Mouse (Mus musculus) liver, embryonic 16.5 days (tissue): Measurements from ENCODE around the gene Plcz1. TPM values are rescaled to one million over a fixed set of nuclear protein-coding genes. Genes with fewer than 3 reads are reported as not detected.

Experiments used
- ATAC-seq: fragments of 200-750 bp; cut with Nextera tagmentation; 2 replicates; pipeline ENCODE4 v1.8.0; 2017; ENCODE audit warnings: low read depth, mild to moderate bottlenecking, moderate number of reproducible peaks, moderate library complexity
- H3K27ac ChIP-seq: fragments of 300-500 bp; sonication (generic); 2 replicates; pipeline ENCODE4 v1.5.1; 2014; ENCODE audit warnings: mild to moderate bottlenecking, low read length
- H3K27me3 ChIP-seq: fragments of 300-500 bp; sonication (generic); 2 replicates; pipeline ENCODE4 v1.6.1; 2014; ENCODE audit warnings: low read depth, low read length, mixed read lengths; ENCODE audit not compliant: control insufficient read depth, insufficient read depth
- H3K36me3 ChIP-seq: fragments of 300-500 bp; sonication (generic); 2 replicates; pipeline ENCODE4 v1.6.1; 2014; ENCODE audit warnings: mild to moderate bottlenecking; ENCODE audit not compliant: control insufficient read depth, insufficient read depth
- H3K4me1 ChIP-seq: fragments of 300-500 bp; sonication (generic); 2 replicates; pipeline ENCODE4 v1.6.1; 2014; ENCODE audit warnings: low read depth, low read length, mixed read lengths; ENCODE audit not compliant: control insufficient read depth
- H3K4me2 ChIP-seq: fragments of 300-500 bp; sonication (generic); 2 replicates; pipeline ENCODE4 v1.6.1; 2014; ENCODE audit warnings: low read depth, low read length, mixed read lengths
- H3K4me3 ChIP-seq: fragments of 300-500 bp; sonication (generic); 2 replicates; pipeline ENCODE4 v1.5.1; 2014; ENCODE audit warnings: low read depth, mild to moderate bottlenecking, low read length
- H3K9ac ChIP-seq: fragments of 300-500 bp; sonication (generic); 2 replicates; pipeline ENCODE4 v1.6.1; 2014; ENCODE audit warnings: low read depth, low read length
- H3K9me3 ChIP-seq: fragments of 300-500 bp; sonication (generic); replicated peaks from 2 replicates; pipeline ENCODE4 v1.6.1; 2016; ENCODE audit warnings: low read length; ENCODE audit not compliant: control insufficient read depth
- WGBS: fragments of 180-500 bp; shearing (Covaris S2); extraction: QIAGEN DNeasy Blood & Tissue Kit; methylation state at CpG from one replicate; pipeline ENCODE4 v1.1.7; 2014; ENCODE audit not compliant: insufficient replicate concordance; 5-methylcytosine and 5-hydroxymethylcytosine counted together
- polyA plus RNA-seq: library from polyadenylated mRNA; unstranded; fragments of >200 nt; fragmentation: Nextera tagmentation; extraction: Ambion mirVana; gene quantifications from 2 replicates; pipeline ENCODE4 v1.2.1, GENCODE M21; 2015

Plcz1 gene
- polyA plus RNA-seq, 1 experiment from 2014 or later = not detected

DNA sequence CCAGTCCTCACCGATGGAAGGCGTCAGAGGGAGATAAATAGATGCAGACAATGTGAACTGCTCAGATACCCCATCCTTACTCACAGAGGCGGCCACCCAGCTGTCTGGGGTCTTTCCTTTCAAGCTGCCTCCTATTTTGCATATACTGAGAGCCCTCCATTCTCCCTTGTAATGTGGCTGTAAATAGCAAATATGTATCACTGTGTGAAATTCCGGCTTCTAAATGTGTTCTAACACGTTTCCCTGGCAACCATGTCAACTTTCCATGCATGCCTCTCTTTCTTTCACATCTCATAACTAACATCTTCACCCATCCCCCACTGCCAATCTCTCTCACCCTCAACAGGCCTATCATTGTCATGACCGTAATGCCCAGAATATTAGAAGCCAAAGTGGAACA is 74.6 kb downstream of the Plcz1 start:
- H3K36me3 ChIP-seq = no peaks in the 10 kb centered on the region
- no peak overlapping the region for H3K27ac ChIP-seq
- ATAC-seq = no peak
- H3K4me3 ChIP-seq = no peak overlapping the region
- H3K9ac ChIP-seq = no peak overlapping the region
- H3K9me3 ChIP-seq = no peaks in the 10 kb centered on the region
- no peaks in the 10 kb centered on the region for H3K27me3 ChIP-seq
- no peaks in the 10 kb centered on the region for H3K4me1 ChIP-seq
- WGBS = 49% methylated on average over 6 of the region's 6 CpGs
- H3K4me2 ChIP-seq = no peak overlapping the region

DNA sequence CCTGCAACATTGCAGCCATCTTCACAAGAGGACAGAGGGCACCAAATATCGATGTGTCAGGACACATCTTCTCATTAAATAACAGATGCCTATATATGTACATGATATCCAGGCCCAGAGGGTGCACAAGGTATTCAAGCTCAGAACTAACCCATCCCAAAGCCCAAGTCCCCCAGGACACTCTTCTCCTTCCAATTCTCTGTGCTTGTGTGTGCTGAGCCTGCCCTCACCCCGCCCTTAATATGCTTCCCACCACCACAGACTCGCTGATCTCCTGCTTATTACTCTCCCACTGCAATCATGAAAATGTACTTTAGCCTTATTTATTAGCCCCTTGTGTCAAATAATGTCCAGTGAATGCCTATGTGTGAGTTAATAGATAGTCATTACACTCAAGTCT is 76.4 kb downstream of the Plcz1 start:
- Histone ChIP-seq H3K36me3 (no peaks in the 10 kb centered on the region), H3K9ac (no peak overlapping the region), H3K27me3 (no peaks in the 10 kb centered on the region), H3K4me2 (no peak overlapping the region), H3K27ac (no peak overlapping the region), H3K4me1 (no peaks in the 10 kb centered on the region), H3K9me3 (no peaks in the 10 kb centered on the region), H3K4me3 (no peak overlapping the region)
- WGBS = 45% methylated on average over 3 of the region's 3 CpGs
- no peak for ATAC-seq

DNA sequence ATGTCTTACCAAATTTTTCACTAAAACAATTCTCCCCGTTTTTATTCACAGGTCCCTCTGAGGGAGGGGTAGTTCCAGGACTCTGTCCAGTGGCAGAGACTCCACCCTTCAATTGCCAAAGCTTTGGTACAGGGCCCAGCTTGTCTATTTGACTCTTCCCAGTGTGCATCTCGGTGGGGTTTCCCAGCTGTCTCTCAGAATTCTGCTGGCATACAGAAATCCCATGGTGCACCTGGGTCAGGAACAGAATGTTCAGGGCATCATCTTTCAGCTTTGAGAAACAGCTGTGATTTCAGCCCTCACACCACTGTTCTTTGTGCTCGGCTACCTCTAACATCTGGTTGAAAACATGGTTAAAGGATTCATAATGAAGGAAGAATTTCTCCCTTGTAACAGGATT is 77.5 kb downstream of the Plcz1 start:
- Histone ChIP-seq H3K9me3 (no peaks in the 10 kb centered on the region), H3K4me3 (no peak overlapping the region), H3K9ac (no peak overlapping the region), H3K36me3 (no peaks in the 10 kb centered on the region), H3K27me3 (no peaks in the 10 kb centered on the region), H3K4me1 (no peaks in the 10 kb centered on the region), H3K4me2 (no peak overlapping the region), H3K27ac (no peak overlapping the region)
- ATAC-seq = no peak
- 36% methylated on average over 3 of the region's 3 CpGs for WGBS

DNA sequence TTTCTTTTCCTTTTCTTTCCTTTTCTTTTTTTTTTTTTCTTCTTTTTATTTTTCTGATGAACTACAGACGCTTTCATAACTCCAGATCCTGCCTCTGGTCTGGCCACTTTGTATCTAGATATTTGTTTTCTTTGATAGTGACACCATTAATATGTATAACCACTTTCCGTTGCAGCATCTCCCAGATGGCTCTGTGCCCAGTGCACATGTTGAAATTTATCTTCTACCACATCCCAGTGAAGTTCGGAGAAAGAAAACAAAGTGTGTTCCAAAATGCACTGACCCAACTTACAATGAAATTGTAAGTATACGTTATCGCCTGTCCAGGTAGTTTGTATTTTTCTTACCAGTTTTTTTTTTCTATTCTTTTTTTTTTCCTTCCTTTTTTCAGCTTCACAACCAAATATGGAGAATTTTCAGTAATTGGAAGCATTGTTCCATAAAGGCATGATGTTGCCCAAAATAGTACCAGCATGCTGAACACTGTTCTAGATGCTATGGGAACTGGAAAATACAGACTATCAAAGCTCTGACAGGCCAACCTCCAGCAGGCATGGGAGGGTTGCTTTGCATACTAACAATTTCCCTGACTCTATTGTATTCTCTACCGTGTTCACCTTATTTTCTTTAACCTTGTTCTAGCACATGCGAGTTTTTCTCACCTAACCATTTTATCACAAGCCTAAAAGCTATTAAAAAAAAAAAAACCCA is 83.6 kb downstream of the Plcz1 start:
- Histone ChIP-seq H3K36me3 (no peaks in the 10 kb centered on the region), H3K4me1 (no peaks in the 10 kb centered on the region), H3K9me3 (no peaks in the 10 kb centered on the region; the same call in 1 of the 2 replicates), H3K27ac (no peak overlapping the region), H3K27me3 (no peaks in the 10 kb centered on the region), H3K4me3 (no peak overlapping the region), H3K9ac (no peak overlapping the region), H3K4me2 (no peak overlapping the region)
- ATAC-seq = no peak
- 56% methylated on average over 7 of the region's 7 CpGs for WGBS

DNA sequence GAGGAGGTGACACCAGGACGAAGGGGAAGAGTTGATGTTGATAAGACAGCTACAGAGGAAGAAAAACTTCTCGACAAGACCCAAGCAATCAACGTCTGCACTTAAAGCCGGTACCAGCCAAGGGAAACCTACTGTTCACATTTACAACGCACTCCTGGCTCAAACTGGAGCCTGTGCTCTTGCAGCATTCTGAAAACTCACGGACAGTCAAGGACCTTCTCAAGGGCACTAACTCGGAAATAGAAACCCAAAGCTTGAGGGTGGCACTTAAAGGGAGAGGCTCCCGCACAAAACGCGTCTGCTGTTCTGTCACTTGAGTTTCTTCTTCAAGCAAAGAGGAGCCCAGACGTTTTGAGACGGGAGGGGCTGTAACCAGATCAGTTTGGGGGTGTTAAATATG is 87.7 kb downstream of the Plcz1 start:
- Histone ChIP-seq H3K27ac (no peak overlapping the region), H3K4me1 (no peaks in the 10 kb centered on the region), H3K27me3 (no peaks in the 10 kb centered on the region), H3K9ac (no peak overlapping the region), H3K9me3 (no peaks in the 10 kb centered on the region; the same call in 1 of the 2 replicates), H3K36me3 (no peaks in the 10 kb centered on the region), H3K4me3 (no peak overlapping the region), H3K4me2 (no peak overlapping the region)
- ATAC-seq = no peak
- 61% methylated on average over 12 of the region's 12 CpGs for WGBS

DNA sequence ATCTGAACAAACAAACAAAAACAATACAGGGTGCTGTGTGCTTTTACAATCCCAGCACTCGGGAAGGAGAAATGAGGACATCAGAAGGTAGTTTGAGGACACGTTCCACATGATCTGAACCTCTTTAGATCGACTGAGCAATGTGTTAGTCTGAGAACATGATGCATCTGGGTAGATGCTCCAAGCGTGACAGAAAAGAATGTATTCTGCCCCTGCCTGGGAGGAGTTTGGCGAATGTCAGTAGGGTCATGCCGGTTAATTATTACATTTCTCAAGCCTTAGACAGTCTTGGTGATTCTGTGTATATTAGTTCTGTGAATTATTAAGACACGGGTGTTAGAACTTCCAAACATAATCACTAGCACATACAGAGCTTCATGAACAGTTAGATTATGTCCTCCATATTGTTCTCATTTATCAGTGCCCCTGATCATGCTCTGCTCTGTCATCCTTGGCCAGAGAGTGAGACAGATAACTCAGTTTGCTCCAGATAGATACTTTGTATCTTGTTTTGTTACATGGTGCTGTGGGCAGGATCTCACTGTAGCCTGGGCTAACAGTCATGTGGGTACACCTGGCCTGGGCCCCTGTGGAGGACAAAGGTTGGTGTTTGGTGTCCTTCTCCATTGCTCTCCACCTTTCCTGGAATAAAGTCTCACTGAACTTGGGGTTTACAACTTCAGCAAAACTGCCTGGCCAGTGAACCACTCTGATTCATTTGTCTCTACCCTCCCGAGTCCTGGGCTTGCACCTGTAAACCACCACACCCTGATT is 94.0 kb downstream of the Plcz1 start:
- Histone ChIP-seq H3K4me1 (no peaks in the 10 kb centered on the region), H3K27ac (no peak overlapping the region), H3K9ac (no peak overlapping the region), H3K4me2 (no peak overlapping the region), H3K36me3 (no peaks in the 10 kb centered on the region), H3K27me3 (no peaks in the 10 kb centered on the region), H3K9me3 (no peaks in the 10 kb centered on the region), H3K4me3 (no peak overlapping the region)
- ATAC-seq = no peak
- WGBS = 51% methylated on average over 8 of the region's 8 CpGs

Other genes starting within 250 kb of the Plcz1 start
- not detected in 2 replicates for gene Capza3, start 205 bp downstream of the Plcz1 start, polyA plus RNA-seq